ENCODE assay signal across 8 mouse cellular contexts in genomic region chr12:80945334-80945995, GRCm38 (mm10). TPM values are rescaled to one million over a fixed set of nuclear protein-coding genes. Genes with fewer than 3 reads are reported as not detected.
DNase-seq lines count a peak whose midpoint lies in the region; ATAC-seq lines count a peak whose summit lies in the region.

Srsf5 (plus strand) TSS chr12:80945504.

- peak within 1 kb of the TSS; percentile 92 for H3K27ac ChIP-seq in hindbrain, embryonic 12.5 days

- peak; percentile 99 for DNase-seq in NIH3T3 (ENCODE audit: low read depth)
- peak; percentile 99 for DNase-seq in cerebellum, postnatal 10 days
- DNase-seq in frontal cortex, postnatal 10 days (ENCODE audit: low spot score in 2 of 2), result peak; percentile 97 to 98
- peak; percentile 98 to 99 for DNase-seq in layer of hippocampus, postnatal 14 days (ENCODE audit: low spot score in 2 of 2)
- peak; percentile 99 for DNase-seq in lung, postnatal 14 days
- peak; percentile 95 for DNase-seq in retina, adult 2 months (ENCODE audit: low read depth, low spot score)
- peak; percentile 99 for DNase-seq in thymus, postnatal 36 days

- H3K9ac ChIP-seq in hindbrain, embryonic 12.5 days, result peak within 1 kb of the TSS; percentile 84

- H3K4me2 ChIP-seq in hindbrain, embryonic 12.5 days (replicated peaks), result peak within 1 kb of the TSS; percentile 71

- H3K9me3 ChIP-seq in hindbrain, embryonic 12.5 days (replicated peaks), result no peaks in the 10 kb centered on the region

- ATAC-seq in hindbrain, embryonic 12.5 days (ENCODE audit: low FRiP score), result peak; percentile 94

- peak within 1 kb of the TSS; percentile 77 for H3K4me3 ChIP-seq in hindbrain, embryonic 12.5 days

- no peaks in the 10 kb centered on the region for H3K27me3 ChIP-seq in hindbrain, embryonic 12.5 days

- peaks cover 8% of the 10 kb centered on the region for H3K4me1 ChIP-seq in hindbrain, embryonic 12.5 days

- H3K36me3 ChIP-seq in hindbrain, embryonic 12.5 days, result peaks cover 26% of the 10 kb centered on the region

- under 1% methylated on average over 54 of the region's 57 CpGs for WGBS in hindbrain, embryonic 12.5 days

RNA-seq across cellular contexts. Expression of gene Srsf5, which starts in this region (rescaled TPM):
- 587 and 684 TPM in 2 replicates for polyA plus RNA-seq in hindbrain, embryonic 12.5 days (2016; fragmentation: Nextera tagmentation; extraction: Ambion mirVana)
- total RNA-seq in layer of hippocampus, postnatal 14 days (2021), result 100 to 1,000 TPM; 355 to 387 TPM

Comparison
In these comparisons a context has a peak if more than half of its experiments do, and no peak if none do; other contexts are left out.
1. Peak in every context shown above with its lines: DNase-seq, ATAC-seq, H3K4me3 ChIP-seq and H3K27ac ChIP-seq.